Mouse (Mus musculus) liver, postnatal 0 days (tissue): Measurements from ENCODE around the gene Casz1. TPM values are rescaled to one million over a fixed set of nuclear protein-coding genes. Genes with fewer than 3 reads are reported as not detected.

Experiments
- ATAC-seq: fragments of 200-750 bp; cut with Nextera tagmentation; 2 replicates; pipeline ENCODE4 v1.8.0; 2017; ENCODE audit warnings: mild to moderate bottlenecking, moderate library complexity
- DNase-seq: peaks from one replicate; pipeline ENCODE4 v3.0.0-alpha.2; 2016
- H3K27ac ChIP-seq: fragments of 300-500 bp; sonication (generic); 2 replicates; pipeline ENCODE4 v1.5.1; 2014; ENCODE audit warnings: antibody characterized with exemption, moderate library complexity, mild to moderate bottlenecking, low read depth
- H3K27me3 ChIP-seq: fragments of 300-500 bp; sonication (generic); 2 replicates; pipeline ENCODE4 v1.6.1; 2014; ENCODE audit warnings: low read length, control low read depth, mixed read lengths; ENCODE audit not compliant: insufficient read depth
- H3K36me3 ChIP-seq: fragments of 300-500 bp; sonication (generic); replicated peaks from 2 replicates; pipeline ENCODE4 v1.6.1; 2014; ENCODE audit warnings: mild to moderate bottlenecking, control low read depth, low read length, moderate library complexity, mixed read lengths; ENCODE audit not compliant: insufficient read depth
- H3K4me1 ChIP-seq: fragments of 300-500 bp; sonication (generic); 2 replicates; pipeline ENCODE4 v1.6.1; 2014; ENCODE audit warnings: antibody characterized with exemption, mild to moderate bottlenecking, control low read depth; ENCODE audit not compliant: insufficient read depth
- H3K4me2 ChIP-seq: fragments of 300-500 bp; sonication (generic); 2 replicates; pipeline ENCODE4 v1.6.1; 2014; ENCODE audit warnings: low read depth, mild to moderate bottlenecking, low read length, moderate library complexity, mixed read lengths
- H3K4me3 ChIP-seq: fragments of 300-500 bp; sonication (generic); 2 replicates; pipeline ENCODE4 v1.5.1; 2014; ENCODE audit warnings: low read depth, low read length
- H3K9ac ChIP-seq: fragments of 300-500 bp; sonication (generic); replicated peaks from 2 replicates; pipeline ENCODE4 v1.6.1; 2014; ENCODE audit warnings: mild to moderate bottlenecking, moderate library complexity
- H3K9me3 ChIP-seq: fragments of 300-500 bp; sonication (generic); 2 replicates; pipeline ENCODE4 v1.6.1; 2016; ENCODE audit warnings: mild to moderate bottlenecking, control low read depth, low read length, mixed read lengths
- CTCF ChIP-seq: sonication (generic); IDR thresholded peaks from 2 replicates; pipeline ENCODE4 v1.5.1; 2016; ENCODE audit warnings: antibody characterized with exemption, low read depth
- EP300 ChIP-seq: IDR thresholded peaks from 2 replicates; pipeline ENCODE4 v1.6.1; 2016; ENCODE audit warnings: antibody characterized with exemption, low read depth, mild to moderate bottlenecking
- WGBS: fragments of 180-500 bp; shearing (Covaris S2); extraction: QIAGEN DNeasy Blood & Tissue Kit; methylation state at CpG from one replicate; pipeline ENCODE4 v1.1.7; 2014; ENCODE audit not compliant: insufficient replicate concordance; 5-methylcytosine and 5-hydroxymethylcytosine counted together
- polyA plus RNA-seq: library from polyadenylated mRNA; unstranded; fragments of >200 nt; fragmentation: Nextera tagmentation; extraction: Ambion mirVana; gene quantifications from 2 replicates; pipeline ENCODE4 v1.2.1, GENCODE M21; 2015

Gene Casz1
- polyA plus RNA-seq, 1 experiment from 2014 or later = 0.43 TPM

- Histone ChIP-seq H3K4me1 (no peaks in the 10 kb centered on the region), H3K27ac (no peak overlapping the region), H3K9me3 (no peaks in the 10 kb centered on the region), H3K4me2 (no peak overlapping the region), H3K27me3 (peaks cover 18% of the 10 kb centered on the region), H3K4me3 (no peak overlapping the region), H3K9ac (no peak overlapping the region), H3K36me3 (no peaks in the 10 kb centered on the region)
- no peak for ATAC-seq
- TF ChIP-seq CTCF (no peak), EP300 (no peak)
- no peak for DNase-seq
- 61% methylated on average over 12 of the region's 12 CpGs for WGBS
These were observed 6.5 kb upstream of the Casz1 start for GRCm38 (mm10) chr4:148797475-148798324.

GRCm38 (mm10) chr4:148803031-148803430 lies 1.2 kb upstream of the Casz1 start:
- H3K4me1 ChIP-seq = peaks cover 10% of the 10 kb centered on the region; the same call in 1 of the 2 replicates
- H3K9me3 ChIP-seq = no peaks in the 10 kb centered on the region
- H3K27ac ChIP-seq = no peak overlapping the region
- H3K27me3 ChIP-seq = peaks cover 66% of the 10 kb centered on the region
- WGBS = 33% methylated on average over 4 of the region's 4 CpGs
- H3K4me3 ChIP-seq = no peak overlapping the region
- ATAC-seq (no peak), DNase-seq (no peak)
- no peak overlapping the region for H3K4me2 ChIP-seq
- TF ChIP-seq CTCF (no peak), EP300 (no peak)
- H3K36me3 ChIP-seq = no peaks in the 10 kb centered on the region
- H3K9ac ChIP-seq = no peak overlapping the region

GRCm38 (mm10) chr4:148803636-148804035 lies 593 bp upstream of the Casz1 start:
- H3K27me3 ChIP-seq = peaks cover 72% of the 10 kb centered on the region
- ATAC-seq = no peak
- 12% methylated on average over 10 of the region's 10 CpGs for WGBS
- peak overlapping the region; percentile 53; the same call in 1 of the 2 replicates for H3K4me3 ChIP-seq
- no peaks in the 10 kb centered on the region for H3K9me3 ChIP-seq
- H3K36me3 ChIP-seq = no peaks in the 10 kb centered on the region
- H3K9ac ChIP-seq = no peak overlapping the region
- H3K4me2 ChIP-seq = peak overlapping the region; percentile 86
- H3K27ac ChIP-seq = no peak overlapping the region
- DNase-seq = no peak
- TF ChIP-seq EP300 = no peak
- TF ChIP-seq CTCF = no peak
- H3K4me1 ChIP-seq = peaks cover 10% of the 10 kb centered on the region; the same call in 1 of the 2 replicates

GRCm38 (mm10) chr4:148804780-148805160 lies 541 bp downstream of the Casz1 start:
- DNase-seq (no peak), ATAC-seq (no peak)
- Histone ChIP-seq H3K27me3 (peaks cover 80% of the 10 kb centered on the region), H3K36me3 (no peaks in the 10 kb centered on the region), H3K9me3 (no peaks in the 10 kb centered on the region), H3K9ac (no peak overlapping the region), H3K4me1 (peaks cover 10% of the 10 kb centered on the region; the same call in 1 of the 2 replicates), H3K27ac (no peak overlapping the region), H3K4me2 (peak overlapping the region; percentile 86), H3K4me3 (peak overlapping the region; percentile 53)
- 2% methylated on average over 9 of the region's 16 CpGs for WGBS
- no peak for TF ChIP-seq EP300
- TF ChIP-seq CTCF = no peak

GRCm38 (mm10) chr4:148805161-148805810 lies 1.1 kb downstream of the Casz1 start:
- H3K27me3 ChIP-seq = peaks cover 84% of the 10 kb centered on the region

More at GRCm38 (mm10) chr4:148805161-148805810, 1.1 kb downstream of the Casz1 start:
- Histone ChIP-seq H3K36me3 (no peaks in the 10 kb centered on the region), H3K4me2 (peak overlapping the region; percentile 86), H3K9me3 (no peaks in the 10 kb centered on the region), H3K4me3 (peak overlapping the region; percentile 53), H3K4me1 (peaks cover 10% of the 10 kb centered on the region; the same call in 1 of the 2 replicates), H3K9ac (no peak overlapping the region), H3K27ac (no peak overlapping the region)
- no peak for ATAC-seq
- WGBS = 2% methylated on average over 40 of the region's 42 CpGs
- no peak for DNase-seq
- TF ChIP-seq EP300 (no peak), CTCF (no peak)
